Mouse (Mus musculus): Measurements from ENCODE around the gene Npdc1. TPM values are rescaled to one million over a fixed set of nuclear protein-coding genes. Genes with fewer than 3 reads are reported as not detected.

The Npdc1 gene
- total and polyA plus RNA-seq, 3 experiments = not detected

GRCm38 (mm10) chr2:25372644-25373391 is 26.3 kb upstream of the Npdc1 start:
- H3K79me2 ChIP-seq (ENCODE audit: control insufficient read depth, insufficient read depth, low read length, poor library complexity) = peaks cover 18% of the 10 kb centered on the region
- H3K9ac ChIP-seq (ENCODE audit: control insufficient read depth, low read depth, low read length, poor library complexity, severe bottlenecking) = peak overlapping the region; percentile 86
- TF ChIP-seq EP300 (IDR thresholded peaks at IDR 0.05; ENCODE audit: low read depth in 1 of 2, low read length in 2 of 2) (peak; percentile 26 to 56; a peak in 2 of 4 replicates), MAX (IDR thresholded peaks at IDR 0.05; ENCODE audit: low read length) (0 out of 2 replicates have a peak, but pooled peaks have one; percentile 15), TCF12 (IDR thresholded peaks at IDR 0.05; ENCODE audit: low read depth, low read length) (0 out of 2 replicates have a peak, but pooled peaks have one; percentile 15), UBTF (IDR thresholded peaks at IDR 0.05; ENCODE audit: borderline replicate concordance, insufficient read depth, low read depth, low read length) (0 out of 2 replicates have a peak, but pooled peaks have one; percentile 29), BHLHE40 (IDR thresholded peaks at IDR 0.05; ENCODE audit: borderline replicate concordance, low read depth, low read length) (no peak), NRF1 (IDR thresholded peaks at IDR 0.05; ENCODE audit: insufficient read depth, low read depth, low read length, poor library complexity, severe bottlenecking) (no peak), MYB (IDR thresholded peaks at IDR 0.05; ENCODE audit: low read depth, low read length) (no peak), ETS1 (IDR thresholded peaks at IDR 0.05; ENCODE audit: low read depth, low read length) (0 out of 2 replicates have a peak, but pooled peaks have one; percentile 34), GATA1 (IDR thresholded peaks at IDR 0.05; ENCODE audit: low read depth, low read length) (peak; percentile 66), MAZ (IDR thresholded peaks at IDR 0.05; ENCODE audit: low read depth, low read length) (no peak), NELFE (IDR thresholded peaks at IDR 0.05; ENCODE audit: low read depth, low read length) (no peak)
- peak; percentile 62 for DNase-seq (ENCODE audit: low read depth, low spot score)
- H3K36me3 ChIP-seq (ENCODE audit: control insufficient read depth in 1 of 2, insufficient read depth in 2 of 2, low read length in 2 of 2) = peaks cover 0 to 7% of the 10 kb centered on the region in 2 experiments
- peaks cover 4 to 16% of the 10 kb centered on the region in 2 experiments for H3K4me1 ChIP-seq (ENCODE audit: control insufficient read depth in 1 of 2, insufficient read depth in 2 of 2, low read length in 2 of 2)
- peak overlapping the region; percentile 61 for H3K27ac ChIP-seq (ENCODE audit: control insufficient read depth, low read depth, low read length)
- H3K9me3 ChIP-seq (replicated peaks; ENCODE audit: insufficient read depth, low read length) = no peaks in the 10 kb centered on the region
- H3K4me3 ChIP-seq (ENCODE audit: control insufficient read depth in 1 of 2, insufficient read depth in 1 of 2, low read depth in 2 of 2, low read length in 2 of 2) = peak overlapping the region; percentile 85 to 86
- no peaks in the 10 kb centered on the region for H3K27me3 ChIP-seq (ENCODE audit: control insufficient read depth in 1 of 2, insufficient read depth in 2 of 2, low read length in 2 of 2)

- Histone ChIP-seq H3K36me3 (ENCODE audit: control insufficient read depth in 1 of 2, insufficient read depth in 2 of 2, low read length in 2 of 2) (peaks cover 0 to 7% of the 10 kb centered on the region in 2 experiments), H3K79me2 (ENCODE audit: control insufficient read depth, insufficient read depth, low read length, poor library complexity) (peaks cover 18% of the 10 kb centered on the region), H3K27me3 (ENCODE audit: control insufficient read depth in 1 of 2, insufficient read depth in 2 of 2, low read length in 2 of 2) (no peaks in the 10 kb centered on the region), H3K9ac (ENCODE audit: control insufficient read depth, low read depth, low read length, poor library complexity, severe bottlenecking) (peak overlapping the region; percentile 86), H3K27ac (ENCODE audit: control insufficient read depth, low read depth, low read length) (no peak overlapping the region), H3K4me3 (ENCODE audit: control insufficient read depth in 1 of 2, insufficient read depth in 1 of 2, low read depth in 2 of 2, low read length in 2 of 2) (peak overlapping the region; percentile 85 to 86), H3K9me3 (replicated peaks; ENCODE audit: insufficient read depth, low read length) (no peaks in the 10 kb centered on the region), H3K4me1 (ENCODE audit: control insufficient read depth in 1 of 2, insufficient read depth in 2 of 2, low read length in 2 of 2) (peaks cover 4 to 16% of the 10 kb centered on the region in 2 experiments)
- TF ChIP-seq EP300 (IDR thresholded peaks at IDR 0.05; ENCODE audit: low read depth in 1 of 2, low read length in 2 of 2) = no peak
- TF ChIP-seq ZKSCAN1 (IDR thresholded peaks at IDR 0.05; ENCODE audit: low read depth, low read length) = no peak
- no peak for TF ChIP-seq KAT2A (conservative IDR thresholded peaks at IDR 0.05; ENCODE audit: low read depth, low read length)
- no peak for TF ChIP-seq SIN3A (IDR thresholded peaks at IDR 0.05; ENCODE audit: low read length)
- peak; percentile 32 for DNase-seq (ENCODE audit: low read depth, low spot score)
These were observed 25.7 kb upstream of the Npdc1 start for GRCm38 (mm10) chr2:25373431-25373830.
